Mouse (Mus musculus): ENCODE results near the gene Gstp3.

DNA sequence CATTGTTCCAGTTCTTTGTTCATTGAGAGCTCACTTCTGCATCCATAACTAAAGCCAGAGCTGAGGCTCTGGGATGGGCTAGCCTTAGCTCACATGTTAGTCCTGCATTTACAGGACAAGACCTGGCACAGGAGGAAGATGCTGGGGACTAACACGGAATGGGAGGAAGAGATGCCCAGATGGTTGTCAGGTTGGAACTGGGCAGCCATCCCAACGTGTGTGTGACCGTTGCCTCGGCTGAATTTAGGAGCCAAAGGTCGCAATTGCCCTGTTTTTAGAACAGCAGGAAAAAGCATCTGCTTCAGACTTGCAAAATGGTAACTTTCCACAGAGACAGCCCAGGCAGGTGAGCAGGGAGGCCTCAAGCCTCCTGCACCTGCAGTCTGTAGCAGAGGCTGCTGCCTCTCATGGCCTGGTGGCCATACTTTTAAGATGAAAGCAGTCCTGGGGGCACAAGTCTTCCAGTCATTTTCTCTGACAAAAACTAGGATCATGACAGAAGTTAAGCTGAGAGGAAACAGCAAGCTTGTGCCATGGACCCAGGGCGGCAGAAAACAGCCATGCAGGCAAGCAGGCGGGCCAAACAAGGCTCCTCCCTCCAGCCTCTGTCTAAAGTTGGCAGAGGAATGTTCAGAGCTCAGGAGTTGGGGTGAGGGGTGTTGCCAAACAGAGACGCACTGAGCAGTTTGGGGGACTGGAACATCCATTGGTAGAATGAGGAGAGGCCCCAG lies 4.0 kb downstream of the Gstp3 start:
- TF ChIP-seq CHD2 (IDR thresholded peaks at IDR 0.05; ENCODE audit: low read length), result no peak
- TF ChIP-seq POLR2A (IDR thresholded peaks at IDR 0.05; ENCODE audit: low read depth, low read length), result no peak
- TF ChIP-seq ETS1 (conservative IDR thresholded peaks at IDR 0.05; ENCODE audit: low read depth, low read length), result no peak
- no peak for TF ChIP-seq CTCF (conservative IDR thresholded peaks at IDR 0.05 in 1 of 2, IDR thresholded peaks at IDR 0.05 in 1 of 2; ENCODE audit: low read depth in 2 of 2, low read length in 2 of 2)
- TF ChIP-seq HCFC1 (IDR thresholded peaks at IDR 0.05; ENCODE audit: low read depth, low read length), result no peak

Measured in CH12.LX (cell line).